Mouse (Mus musculus) urinary bladder, postnatal 14 days (tissue): ENCODE results near the gene Pknox1.
"Not testable (repeated sequence)": the region's sequence is repeated elsewhere in the genome, so short reads cannot be mapped to it uniquely, and the experiment has no call there.

Experiments
- DNase-seq: peaks from one replicate; pipeline ENCODE4 v3.0.0; 2021; ENCODE audit warnings: low spot score

Gene Pknox1

DNA sequence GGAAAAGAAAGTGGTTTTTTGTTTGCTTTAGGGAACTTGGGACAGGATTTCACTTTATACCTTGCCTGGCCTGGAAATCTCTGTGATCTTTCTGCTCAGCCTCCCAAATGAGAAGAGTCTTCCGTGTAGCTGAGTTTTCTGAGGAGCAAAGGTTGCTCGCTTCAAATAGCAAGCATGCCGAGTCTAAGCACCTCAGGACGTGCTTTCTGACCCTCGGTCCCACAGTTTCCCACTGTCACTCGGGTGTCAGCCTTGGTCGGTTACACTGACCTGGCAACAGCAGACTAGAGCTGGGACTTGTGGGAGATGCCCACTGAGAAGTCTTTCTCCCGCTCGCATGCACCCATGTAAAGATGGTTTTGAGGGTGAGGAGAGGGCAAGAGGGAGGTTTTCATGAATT is 33.4 kb downstream of the Pknox1 start:
- no peak for DNase-seq

DNA sequence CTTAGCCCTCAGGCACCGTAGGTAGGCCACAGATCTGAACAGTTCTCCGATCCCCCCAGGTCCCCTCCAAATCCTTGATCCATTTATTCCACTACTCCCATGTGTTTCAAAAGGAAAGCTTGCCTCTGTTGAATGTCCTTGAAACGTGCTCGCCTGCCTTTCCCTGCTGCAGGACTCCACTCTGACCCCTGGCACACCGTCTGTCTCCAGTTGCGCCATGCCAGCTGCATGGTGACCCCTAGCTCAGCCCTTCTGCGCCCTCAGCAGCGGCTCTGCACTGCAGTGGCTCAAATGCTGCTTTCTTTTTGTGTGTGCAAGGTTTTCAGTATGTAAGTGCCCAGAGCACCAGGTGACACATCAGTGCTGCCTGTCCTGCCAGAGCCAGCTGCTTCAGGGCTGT is 34.1 kb downstream of the Pknox1 start:
- DNase-seq: no peak

DNA sequence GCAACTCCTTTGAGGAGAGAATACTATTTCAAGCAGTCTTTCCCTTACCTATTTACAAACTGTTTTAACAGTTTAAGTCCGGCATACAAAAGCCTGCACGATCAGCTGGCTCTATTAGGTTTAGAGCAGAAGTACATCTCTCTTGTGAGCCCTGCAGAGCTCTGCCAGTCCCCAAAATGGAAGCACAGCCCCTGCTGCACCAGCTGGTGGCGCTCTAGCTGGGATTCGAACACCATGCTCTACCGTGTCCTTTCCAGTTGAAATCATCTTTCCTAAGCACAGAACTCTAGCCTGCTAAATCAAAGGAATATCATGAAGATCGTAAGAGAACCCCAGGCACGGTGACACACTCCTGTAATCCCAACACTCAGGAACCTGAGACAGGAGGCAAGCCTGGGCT is 41.9 kb downstream of the Pknox1 start:
- no peak for DNase-seq

DNA sequence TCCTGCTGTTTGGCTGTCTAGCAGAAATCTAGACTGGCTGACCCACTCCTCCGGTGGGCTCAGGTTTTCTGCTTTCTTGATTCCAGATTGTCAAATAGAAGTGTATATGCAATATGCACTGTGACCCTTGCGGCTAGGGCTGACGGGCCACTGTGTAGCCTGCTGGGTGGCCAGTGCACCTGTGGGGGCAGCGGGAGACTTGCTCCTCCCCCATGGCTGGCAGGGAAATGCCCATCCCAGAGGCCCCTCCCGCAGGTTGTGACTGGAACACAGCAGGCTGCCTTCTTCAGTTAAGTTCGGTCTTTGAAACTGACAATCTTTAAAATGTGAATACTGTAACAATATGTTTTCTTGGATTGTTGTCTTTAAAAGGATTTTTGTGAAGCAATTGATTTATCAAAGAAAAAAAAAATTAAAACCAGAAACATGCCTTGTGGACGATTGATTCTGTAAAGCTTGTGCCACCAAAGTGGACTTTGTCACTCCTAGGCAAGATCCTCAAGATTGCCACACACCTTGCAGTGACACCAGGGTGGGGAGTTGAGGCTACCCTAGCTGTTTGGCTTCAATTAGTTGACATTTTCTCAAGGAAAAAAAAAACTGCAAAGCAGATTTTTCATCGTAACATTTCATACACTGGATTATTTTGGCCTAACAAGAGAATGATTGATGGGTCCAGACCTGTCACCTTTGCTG is 42.9 kb downstream of the Pknox1 start:
- no peak for DNase-seq

DNA sequence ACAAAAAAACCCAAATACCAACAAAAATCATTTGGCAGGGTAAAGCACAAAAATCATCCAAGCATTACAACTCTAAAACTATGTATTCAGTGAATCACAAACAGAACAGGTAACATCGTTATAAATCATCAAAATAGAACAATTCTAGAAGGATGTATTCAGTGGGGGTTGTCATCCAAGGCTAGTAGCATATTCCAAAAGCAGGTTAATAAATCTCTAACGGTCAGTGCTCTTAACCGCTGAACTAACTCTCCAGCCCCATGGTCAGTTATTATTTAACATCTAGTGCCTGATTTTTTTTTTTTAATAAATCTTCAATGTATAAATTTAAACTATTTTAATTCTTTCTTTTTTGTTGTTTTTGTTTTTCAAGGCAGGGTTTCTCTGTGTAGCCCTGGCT is 44.6 kb downstream of the Pknox1 start:
- DNase-seq: not testable (repeated sequence)

DNA sequence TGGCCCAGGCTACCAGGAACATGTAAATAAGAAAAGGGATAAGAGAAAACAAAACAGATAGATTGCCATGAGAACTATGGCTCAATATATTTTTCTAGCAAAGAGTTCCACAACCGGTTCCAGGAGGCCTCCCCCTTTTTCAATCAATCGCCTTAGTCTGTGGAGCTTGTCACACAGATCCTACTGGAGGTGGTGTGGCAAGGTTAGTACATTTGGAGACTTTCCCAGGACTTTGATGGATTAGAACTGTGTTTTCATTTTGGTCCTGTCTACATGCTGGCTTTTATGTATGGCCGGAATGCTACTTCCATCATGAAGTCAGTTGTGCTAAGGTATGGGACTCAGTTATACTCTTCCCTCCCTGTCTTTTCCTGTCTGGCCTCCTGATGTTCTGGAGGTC is 45.4 kb downstream of the Pknox1 start:
- DNase-seq: no peak

DNA sequence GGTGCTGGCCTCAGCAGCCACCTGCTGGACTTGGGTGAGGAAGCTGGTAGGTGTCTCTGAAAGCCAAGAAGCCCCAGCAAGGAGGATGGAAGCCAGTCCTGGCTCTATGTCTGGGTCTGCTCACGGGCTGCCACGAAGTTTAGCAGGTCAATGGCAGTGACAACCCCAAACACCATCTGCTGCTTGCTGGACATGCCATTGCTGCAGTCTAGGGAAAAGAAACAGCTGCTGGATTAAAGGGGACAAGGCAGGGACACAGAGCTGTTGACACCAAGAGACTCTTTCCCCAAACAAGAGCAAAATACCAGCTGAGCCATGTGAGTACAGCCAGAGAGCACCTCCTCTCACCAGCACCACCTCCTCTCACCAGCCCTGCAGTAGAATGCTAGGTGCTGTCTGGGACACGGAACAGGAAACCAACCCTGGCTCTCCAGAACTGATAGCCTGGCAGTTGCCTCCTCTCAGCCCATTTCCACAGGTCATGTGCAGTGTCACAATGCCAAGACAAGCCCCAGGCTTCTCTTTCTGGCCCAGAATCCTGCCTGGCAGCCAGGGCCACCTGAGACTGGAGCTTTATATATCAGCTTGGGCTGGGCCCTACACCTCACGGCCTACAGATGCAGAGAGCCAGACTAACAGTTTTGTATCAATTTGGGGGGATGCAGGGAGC is 48.7 kb downstream of the Pknox1 start:
- no peak for DNase-seq

DNA sequence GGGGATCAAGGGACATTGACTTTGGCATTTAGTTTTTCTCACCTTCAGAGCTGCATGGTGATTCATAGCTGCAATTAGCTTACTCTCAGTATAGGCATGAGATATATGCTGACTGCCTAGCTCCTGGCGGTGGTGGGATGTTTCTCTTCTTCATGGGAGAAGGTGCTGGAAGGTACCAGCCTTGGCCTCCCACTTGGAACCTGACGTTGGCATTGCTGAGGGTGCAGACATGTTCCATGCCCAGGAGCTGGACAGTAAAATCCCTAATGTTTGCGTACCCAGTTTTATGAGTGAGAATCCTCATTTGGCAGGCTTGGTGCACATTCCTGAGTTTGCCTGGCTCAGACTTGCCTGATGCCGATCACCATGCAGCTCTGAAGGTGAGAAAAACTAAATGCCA is 58.6 kb downstream of the Pknox1 start:
- no peak for DNase-seq

DNA sequence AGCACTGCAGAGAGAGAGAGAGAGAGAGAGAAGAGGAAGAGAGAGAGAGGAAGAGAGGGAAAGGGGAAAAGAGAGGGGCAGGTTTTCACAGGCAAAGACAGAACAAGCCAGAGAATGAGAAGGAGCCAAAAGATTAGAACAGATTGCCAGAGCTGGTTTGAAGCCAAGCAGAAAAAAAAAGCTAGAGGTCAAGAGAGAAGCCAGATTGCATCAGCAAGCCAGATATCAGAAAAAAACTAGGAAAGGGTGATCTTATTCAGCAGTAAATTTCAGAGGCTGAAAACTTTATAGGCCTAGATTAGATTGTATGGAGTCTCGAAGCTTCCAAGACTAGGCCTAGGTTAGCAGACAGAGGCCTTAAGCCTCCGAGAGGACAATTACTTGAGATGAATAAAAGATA is 63.4 kb downstream of the Pknox1 start:
- no peak for DNase-seq

DNA sequence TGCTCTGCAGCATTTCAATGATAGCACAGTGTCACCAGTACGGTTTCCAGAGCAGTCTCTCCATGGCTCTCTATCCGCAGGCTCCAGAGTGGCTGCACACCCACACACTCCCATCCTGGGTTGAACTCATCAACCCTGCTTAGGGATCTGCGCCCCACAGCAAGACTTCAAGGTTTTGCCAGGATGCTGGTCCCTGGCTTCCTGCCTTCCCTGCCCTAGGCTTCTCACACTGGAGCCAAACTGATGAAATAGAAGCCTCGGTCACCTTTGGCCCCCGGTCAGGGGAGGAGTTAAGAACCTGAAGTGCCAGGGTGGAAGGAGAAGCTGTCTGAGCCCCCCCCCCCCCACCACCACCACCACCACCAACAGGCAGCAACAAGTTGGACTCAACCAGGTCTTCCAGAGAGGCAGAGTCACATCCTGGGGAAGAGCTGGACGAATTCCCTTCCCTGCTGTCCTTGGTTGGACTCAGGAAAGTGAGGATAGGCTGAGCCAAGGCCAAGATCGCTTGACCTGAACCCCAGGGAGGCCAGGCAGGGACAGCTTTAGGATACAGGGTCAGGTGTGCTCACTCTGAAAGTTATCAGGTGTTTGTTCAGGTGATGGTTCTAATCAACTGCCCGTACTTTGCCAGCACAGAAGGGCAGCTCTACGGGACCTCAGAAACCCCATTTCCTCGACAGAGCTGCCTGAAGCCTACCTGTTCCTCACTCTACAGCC is 66.7 kb downstream of the Pknox1 start:
- DNase-seq: no peak

DNA sequence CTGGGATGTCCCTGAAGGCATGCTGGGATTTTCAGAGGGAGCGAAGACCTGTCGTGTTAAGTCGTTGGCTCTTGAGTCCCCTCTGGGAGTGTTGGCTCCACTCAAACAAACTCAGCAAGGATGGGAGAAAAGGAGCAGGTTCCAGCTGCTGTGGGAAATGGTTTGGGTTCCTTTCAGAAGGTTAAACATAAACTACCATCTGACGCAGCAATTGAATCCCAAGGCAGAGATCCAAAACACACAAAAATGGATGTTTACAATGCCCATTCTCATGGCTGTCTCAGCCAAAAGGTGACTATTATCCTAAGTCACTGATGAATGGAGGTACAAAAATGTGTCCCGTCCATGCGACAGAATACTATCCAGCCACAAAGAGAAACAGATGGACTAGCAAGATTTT is 68.5 kb downstream of the Pknox1 start:
- no peak for DNase-seq

DNA sequence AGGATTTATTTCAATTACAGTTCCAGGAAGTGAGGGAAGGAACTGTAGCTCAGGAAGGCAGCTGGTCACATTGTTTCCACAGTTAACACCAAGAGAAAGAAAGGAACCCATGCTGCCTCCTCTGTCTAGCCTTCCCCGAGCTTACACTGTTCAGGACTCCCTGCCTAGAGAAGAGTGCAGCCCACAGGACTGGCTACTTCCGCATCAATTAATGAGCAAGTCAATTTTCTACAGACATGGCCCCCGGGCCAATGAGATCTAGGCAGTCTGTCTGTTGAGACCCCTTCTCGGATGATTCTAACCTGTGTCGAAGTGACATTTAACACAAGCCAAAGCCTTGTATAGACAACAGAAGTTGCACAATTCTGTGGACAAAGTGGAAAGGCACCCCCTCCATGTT is 70.4 kb downstream of the Pknox1 start:
- no peak for DNase-seq

DNA sequence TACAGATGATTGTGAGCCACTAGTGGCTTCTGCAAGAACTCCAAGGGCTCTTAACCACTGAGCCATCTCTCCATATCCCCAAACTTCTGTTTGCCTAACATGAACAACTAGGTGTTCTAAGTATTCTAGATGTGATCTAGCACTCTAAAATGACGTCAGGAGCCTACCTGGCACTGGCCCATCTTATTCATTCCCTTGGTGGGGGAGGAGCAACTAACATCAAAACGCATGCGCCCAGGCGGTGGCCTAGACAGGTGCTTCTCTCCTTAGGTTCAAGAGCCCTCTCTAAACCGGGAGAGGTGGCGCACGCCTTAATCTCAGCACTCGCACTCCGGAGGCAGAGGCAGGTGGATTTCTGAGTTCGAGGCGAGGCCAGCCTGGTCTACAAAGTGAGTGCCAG is 71.2 kb downstream of the Pknox1 start:
- no peak for DNase-seq

DNA sequence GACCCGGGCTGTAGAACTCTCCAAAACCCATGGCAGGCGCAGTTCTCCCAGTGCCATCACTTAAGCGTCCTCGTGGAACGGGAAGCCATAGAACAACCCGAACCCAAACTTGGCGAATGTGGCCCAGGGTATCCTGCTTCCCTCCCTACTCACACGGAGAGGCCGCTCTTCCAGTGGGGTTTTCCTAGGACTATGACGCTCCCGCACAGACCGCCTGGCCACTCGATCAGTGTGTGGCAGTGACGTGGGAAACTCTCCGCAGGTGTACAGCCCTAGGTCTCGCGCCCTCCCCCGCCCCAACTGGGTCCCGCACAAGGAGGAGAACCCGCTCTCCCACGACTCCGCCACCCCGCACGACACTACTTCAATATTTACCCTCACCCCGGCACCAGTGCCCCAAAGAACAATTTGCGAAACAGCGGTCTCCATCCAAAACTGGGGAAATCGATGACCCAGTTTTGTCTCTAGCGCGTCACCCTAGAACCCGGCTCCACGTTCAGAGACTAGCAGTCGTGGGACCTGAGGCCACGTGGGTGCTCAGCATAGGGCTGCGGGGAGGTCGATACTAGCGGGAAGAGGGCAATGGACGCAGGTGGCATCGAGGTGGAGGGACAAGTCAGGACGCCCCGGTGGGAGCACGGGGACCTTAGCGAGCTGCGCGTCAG is 71.9 kb downstream of the Pknox1 start:
- no peak for DNase-seq

DNA sequence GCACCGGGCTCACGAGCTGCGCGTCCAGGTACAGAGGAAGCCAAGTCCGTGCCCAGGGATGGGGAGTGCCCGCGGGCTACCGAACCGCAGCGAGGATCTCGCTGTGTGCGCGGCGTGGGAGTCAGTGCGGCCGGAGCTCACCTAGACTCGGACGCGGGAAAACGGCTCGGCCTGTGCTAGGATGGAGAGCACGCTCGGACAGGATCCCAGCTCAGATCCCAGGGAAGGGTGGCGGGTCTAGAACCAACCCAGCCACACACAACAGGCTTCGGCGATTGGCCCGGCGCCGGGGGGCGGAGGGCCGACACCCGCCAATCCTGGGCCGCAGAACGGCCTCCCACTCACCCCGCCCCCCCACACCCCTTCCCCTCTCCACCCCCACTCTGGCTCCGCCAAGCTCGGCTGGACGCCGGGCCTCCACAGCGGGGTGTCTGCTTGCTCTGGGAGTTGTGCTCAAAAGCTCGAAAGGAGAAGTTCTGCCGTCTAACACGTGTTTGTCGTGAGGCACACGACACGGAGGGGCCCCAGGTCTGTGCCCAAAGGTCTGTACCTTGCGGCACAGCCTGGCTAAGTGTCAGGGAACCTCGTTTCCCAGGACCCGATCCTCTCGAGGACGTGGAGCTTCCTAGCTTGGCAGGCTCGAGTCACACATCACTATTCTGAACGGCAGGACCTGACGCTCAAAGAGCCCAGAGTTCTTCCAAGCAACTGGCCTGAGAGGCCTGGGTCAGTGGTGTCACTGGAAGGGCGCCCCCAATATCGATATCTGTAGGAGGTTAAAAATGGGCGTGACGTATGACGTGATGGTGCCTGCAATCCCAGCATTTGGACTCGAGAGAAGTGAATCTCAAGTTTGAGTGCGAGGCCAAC is 72.6 kb downstream of the Pknox1 start, which contains the start of gene Cbs:
Cbs (minus strand) TSS at position 297 of the 870 bp plus-strand sequence.
- DNase-seq: peak; percentile 82

DNA sequence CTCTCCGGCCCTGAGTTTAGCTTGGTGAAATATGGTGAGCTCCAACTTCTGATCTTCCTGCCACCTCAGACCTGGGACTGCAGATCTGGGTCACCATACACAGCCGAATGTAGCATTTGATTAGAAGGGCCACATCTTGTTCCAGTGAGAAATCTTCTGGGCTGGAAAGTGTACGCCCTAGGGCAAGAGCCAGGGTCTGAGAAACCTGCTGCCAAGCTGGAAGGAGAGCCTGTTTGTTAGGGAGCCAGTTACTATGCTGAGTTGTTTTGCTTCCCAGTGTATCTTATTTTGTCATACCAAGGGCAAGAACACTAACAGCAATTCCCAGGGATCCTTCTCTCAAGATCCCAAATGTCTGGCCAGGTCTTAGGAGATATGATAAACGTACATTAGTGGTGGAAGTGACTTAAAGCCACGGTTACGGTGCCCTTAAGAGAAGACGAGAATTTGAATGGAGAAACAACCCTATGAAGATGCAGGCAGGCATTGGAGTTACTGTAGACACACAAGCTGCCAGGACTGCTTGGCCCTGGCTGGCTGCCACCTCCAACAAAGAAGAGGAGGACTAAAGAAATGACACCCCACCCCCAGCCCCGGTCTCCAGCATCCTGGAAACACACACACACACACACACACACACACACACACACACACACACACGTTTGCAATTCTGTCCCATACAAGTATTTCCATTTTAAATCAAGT is 73.5 kb downstream of the Pknox1 start:
- peak; percentile 23 for DNase-seq

DNA sequence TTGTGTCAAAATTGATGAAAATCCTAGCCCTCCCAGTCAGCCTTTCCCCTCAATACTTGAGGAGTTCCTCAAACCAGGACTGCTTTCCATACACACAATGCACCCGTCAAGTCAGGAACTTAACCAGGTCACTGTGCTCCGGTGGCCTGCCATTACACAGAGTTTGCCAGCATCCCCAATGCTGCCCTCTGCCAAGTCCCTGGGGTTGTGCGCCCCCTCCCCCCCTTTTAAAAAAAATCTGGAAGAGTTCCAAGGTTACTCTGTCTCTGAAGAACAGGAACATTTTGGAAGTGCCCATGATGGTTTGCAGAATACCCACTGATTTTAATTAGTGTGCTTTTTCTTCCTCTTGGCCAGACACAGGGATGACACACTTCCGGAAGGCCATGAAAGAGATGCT is 75.1 kb downstream of the Pknox1 start:
- no peak for DNase-seq

DNA sequence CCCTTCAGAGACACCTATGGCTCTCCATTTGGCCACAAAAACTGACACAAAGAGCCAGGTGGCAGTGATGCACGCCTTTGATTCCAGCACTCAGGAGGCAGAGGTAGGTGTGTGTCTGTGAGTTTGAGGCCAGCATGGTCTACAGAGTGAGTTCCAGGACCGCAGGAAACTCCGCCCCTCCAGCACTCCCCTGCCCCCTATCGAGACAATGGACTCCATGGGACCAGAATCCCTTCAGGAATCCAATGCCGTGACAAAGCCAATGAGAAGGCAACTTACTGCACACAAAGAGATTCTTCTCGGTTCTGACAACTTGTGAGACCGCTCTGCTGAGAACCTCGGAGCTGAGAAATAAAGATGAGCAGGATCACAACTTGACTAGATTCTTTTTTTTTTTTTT is 77.8 kb downstream of the Pknox1 start:
- no peak for DNase-seq

DNA sequence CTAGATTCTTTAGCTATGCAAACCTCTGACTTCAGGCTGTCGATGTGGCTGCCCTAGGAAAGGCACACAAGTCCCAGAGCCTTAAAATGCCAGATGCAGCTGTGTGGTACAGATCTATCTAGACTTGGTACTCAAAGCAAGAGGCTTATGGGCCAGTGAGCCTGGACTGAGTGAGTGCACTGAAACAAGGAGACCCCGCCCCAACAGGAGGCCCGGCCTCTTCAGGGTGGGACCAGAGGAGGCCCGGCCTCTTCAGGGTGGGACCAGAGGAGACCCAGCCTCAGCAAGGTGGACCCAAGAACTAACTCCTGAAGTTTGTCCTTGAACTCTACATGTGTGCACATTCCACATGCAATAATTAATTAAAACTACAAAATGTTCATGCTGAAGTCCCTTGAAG is 78.4 kb downstream of the Pknox1 start:
- no peak for DNase-seq

DNA sequence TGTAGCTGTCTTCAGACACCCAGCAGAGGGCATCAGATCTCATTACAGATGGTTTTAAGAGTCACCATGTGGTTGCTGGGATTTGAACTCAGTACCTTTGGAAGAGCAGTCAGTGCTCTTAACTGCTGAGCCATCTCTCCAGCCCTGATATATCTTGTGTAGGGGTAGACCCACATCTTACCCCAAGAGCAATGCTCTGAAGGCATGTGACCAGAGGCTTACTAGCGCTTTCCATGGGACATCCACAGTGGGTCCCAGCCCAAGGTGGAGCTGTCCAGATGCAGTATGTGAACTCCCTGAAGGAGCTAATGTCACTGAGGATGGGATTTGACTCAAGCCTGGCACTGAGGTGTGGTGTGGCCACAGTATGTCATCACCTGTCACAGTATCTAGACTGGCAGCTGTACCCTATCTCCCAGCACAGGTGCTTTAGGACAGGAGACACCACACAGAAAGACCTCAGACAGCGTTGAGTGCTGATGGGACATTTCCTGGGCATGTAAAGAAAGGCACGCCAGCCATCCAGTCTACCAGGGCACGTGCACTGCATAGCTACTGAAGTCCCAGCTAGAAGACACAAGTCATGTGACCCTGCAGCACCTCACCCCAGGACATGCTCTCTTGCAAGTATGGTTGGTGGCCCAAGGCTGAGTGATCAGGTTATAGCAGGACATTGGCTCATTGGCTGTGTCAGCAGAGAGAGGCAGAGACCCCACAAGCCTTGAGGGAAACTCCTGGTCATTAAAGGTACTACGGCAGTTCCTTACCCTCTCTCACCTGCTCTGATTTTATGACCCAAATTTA is 81.9 kb downstream of the Pknox1 start:
- DNase-seq: no peak
